Mouse (Mus musculus) frontal cortex, postnatal 25 days (tissue): ENCODE data around the gene Heatr6.
A peak's percentile ranks its signal among the peaks of the same experiment; 100 is the strongest.

Source experiments
- DNase-seq, 2 experiments: peaks; one replicate each; pipeline ENCODE4 v3.0.0; 2022; ENCODE audit warnings: low spot score in 2 of 2

The Heatr6 gene

DNA sequence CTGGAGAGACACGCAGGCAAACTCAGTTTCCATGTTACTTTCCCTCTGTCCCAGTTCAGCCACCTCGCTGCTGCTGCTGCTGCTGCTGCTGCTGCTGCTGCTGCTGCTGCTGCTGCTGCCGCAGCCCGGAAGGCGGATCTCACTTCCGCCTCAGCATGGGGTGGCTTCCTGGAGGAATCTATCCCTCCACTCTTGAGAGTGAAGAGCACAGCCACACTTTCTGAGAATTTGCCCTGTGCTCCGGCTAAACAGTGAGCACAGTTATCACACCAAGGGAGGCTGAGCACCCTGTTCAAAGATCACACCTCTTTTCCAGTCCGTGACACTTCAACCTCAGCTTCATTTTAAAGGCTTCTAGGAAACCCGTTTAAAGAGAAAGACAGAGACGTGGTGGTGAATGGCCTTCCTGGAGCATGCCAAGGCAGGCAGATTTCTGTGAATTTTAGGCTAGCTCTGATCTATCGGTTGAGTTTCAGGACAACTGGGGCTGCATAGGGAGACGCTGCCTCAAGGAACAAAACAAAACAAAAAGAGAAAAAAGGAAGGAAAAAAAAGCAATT is 46.5 kb downstream of the Heatr6 start:
- no peak for DNase-seq

- no peak for DNase-seq
Measured at GRCm38 (mm10) chr11:83802166-83802565, 48.7 kb downstream of the Heatr6 start.

DNA sequence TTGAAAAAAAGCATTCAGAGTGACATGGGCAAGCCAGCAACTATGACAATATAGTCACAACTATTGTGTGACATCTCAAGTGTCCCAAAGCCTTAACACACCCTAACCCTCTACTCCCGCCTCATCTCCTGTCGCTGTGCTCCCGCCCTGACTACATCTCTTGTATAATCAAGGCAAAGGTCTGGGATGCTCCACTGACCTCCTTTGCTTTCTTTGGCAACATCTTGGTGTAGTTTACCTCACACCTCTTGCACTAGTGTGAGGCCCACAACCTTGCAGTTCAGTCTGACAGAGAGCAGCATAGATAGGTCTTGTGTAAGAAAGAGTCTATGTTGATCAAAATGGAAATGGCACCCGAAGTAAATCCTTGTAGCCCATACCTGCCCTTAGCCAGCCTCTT is 49.1 kb downstream of the Heatr6 start:
- DNase-seq = no peak

DNA sequence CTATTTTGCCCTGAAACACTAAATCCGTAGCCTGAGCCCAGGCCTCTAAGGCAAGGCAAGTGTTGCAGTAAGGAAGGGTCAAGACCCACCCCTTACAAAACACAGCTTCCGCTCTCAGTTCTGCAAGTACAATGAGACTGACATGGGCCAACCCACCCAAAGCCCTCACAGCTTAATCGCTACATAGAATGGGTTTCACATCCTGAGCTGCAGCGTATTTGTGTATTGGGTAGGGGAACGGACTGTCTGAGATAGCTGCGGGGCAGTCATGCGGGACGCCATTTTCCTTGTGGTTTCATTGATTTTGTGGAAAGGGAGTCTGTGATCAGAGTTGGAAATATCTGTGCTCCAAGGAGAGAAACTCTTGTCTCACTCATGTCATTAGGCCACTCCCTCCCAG is 56.9 kb downstream of the Heatr6 start:
- DNase-seq = no peak

- DNase-seq = no peak
Measured at GRCm38 (mm10) chr11:83815191-83815590, 61.7 kb downstream of the Heatr6 start.

DNA sequence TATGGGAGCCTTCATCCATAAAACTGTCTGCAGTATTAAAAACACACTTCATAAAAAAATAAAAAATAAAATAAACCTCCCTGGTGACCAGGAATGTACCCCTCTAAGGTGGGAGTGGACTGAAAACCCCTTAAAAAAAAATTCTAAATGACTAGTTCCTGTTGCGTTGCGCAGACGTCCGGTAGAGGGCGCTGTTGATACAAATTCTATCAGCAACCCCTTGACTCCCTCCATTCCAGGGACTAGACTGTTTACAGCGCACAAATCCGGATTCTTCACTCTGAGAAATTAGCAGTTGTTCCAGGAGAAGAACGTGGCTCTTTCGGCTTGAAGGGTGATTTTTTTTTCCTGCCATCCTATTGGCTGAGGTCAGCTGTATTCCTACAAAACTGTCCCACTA is 62.1 kb downstream of the Heatr6 start:
- peak; percentile 31 to 44 for DNase-seq

- no peak for DNase-seq
Measured at GRCm38 (mm10) chr11:83817048-83817447, 63.6 kb downstream of the Heatr6 start.

- no peak for DNase-seq
Measured at GRCm38 (mm10) chr11:83817994-83818393, 64.5 kb downstream of the Heatr6 start.

DNA sequence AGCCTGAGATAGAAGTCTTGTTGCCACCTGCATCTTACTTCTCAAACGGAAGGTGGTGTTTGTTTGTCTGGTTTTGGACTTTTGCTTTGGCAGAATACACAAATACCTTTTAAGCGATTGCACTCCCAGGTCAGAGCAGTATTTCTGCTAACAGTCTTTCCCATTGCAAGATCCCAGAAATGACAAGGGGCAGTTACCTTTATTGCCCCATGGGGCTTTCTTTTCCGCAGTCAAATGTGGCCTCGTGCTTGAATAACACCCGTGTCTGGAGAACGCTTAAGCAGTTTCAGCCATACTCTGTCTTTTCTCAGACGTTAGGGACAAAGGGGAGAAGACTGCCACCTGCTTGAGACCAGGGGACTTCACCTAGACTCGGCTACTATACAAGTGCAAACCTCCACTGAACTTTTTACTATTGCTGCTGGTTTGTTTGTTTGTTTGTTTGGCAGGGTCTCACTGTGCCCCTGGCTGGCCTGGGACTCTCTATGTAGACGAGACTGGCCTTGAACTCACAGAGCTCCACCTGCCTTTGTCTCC is 65.2 kb downstream of the Heatr6 start:
- no peak for DNase-seq

DNA sequence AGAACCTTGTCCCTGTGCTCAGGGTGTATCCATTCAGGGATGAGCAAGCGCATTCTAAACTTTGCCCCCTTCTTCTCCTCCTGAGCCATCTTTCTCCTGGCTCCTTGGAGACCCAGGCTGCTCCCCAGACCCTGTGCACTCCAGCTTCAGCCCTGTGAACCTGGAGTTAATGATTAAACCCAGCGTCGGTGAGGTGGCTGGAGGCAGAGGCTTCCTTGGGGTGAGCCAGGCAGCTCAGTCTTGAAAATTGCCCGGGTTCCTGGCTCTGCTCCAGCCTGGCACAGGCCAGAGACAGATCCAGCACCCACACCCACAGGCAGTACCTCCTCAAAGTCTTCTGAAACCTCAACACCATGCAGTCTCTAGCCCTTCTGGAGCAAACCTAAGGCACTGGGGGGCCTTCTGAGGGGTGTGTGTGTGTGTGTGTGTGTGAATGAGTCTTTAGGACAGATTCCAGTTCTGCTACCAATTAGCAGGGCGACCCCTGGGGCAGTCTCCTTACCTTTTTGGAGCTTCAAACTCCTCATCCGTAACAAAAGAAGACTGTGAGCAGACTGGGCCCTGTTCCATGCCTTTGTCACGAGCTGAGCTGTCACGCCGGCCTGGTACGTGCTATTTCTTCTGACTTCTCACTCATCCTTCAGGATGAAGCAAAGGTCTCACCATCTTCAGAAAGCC is 66.4 kb downstream of the Heatr6 start:
- DNase-seq = no peak

DNA sequence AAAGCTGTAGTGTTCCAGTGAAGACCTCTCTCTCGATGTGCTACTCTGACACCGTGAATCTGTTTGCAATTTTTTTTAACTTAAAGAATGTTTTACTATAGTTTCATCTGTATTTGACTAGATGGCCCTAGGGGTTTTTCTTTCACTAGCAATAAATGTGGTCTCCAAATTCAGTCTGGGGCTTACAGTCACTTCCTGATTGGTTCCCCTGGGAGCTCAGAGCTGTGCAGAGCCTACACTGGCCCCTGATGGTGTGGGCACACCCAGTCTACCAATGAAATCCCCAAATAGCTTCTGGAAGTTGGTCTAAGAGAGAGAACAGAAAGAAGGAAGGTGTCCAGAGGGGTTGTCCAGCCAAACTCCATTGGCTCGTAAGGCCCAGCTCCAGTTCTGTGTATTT is 72.6 kb downstream of the Heatr6 start:
- DNase-seq = no peak

GRCm38 (mm10) chr11:83828553-83829142 is 75.2 kb downstream of the Heatr6 start:
- no peak for DNase-seq

DNA sequence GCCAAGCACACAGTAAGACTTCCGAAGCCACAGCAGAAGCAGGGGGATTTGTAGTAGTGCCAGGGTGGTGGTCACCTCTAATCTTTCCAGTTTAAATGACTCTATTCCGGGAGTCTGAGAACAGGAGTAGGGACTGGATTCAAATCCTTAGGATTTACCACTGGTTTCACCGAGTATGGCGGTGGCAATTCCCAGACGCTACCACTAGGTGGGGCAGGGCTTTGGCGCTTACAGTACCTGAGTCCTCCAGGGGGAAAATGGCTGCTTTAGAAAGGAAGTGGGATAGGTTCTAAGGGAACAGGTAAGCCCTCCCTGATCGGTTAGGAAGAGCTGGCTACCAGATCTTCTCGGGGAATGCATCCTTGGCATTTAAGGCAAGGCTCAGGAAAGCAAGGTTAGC is 78.9 kb downstream of the Heatr6 start:
- no peak for DNase-seq
